Mouse (Mus musculus) left cerebral cortex, postnatal 25 days (tissue): ENCODE data around the gene Pou3f3. TPM values are rescaled to one million over a fixed set of nuclear protein-coding genes. Genes with fewer than 3 reads are reported as not detected.
A peak's percentile ranks its signal among the peaks of the same experiment; 100 is the strongest.

Source experiments
- DNase-seq, 2 experiments: peaks; one replicate each; pipeline ENCODE4 v3.0.0; 2022; ENCODE audit warnings: low spot score in 2 of 2, mixed read lengths in 1 of 2
- intact Hi-C: fragments of 180-260 bp; cut with DNase I; formaldehyde crosslinking; loops from one replicate; pipeline ENCODE4 v1.15.1; 2025
- total RNA-seq, 2 experiments: library from RNA; stranded (reverse); gene quantifications; 2 replicates each; pipeline ENCODE4 v1.2.3; 2021

The Pou3f3 gene
- 10 to 100 TPM; 57.6 to 59.5 TPM for total RNA-seq

DNA sequence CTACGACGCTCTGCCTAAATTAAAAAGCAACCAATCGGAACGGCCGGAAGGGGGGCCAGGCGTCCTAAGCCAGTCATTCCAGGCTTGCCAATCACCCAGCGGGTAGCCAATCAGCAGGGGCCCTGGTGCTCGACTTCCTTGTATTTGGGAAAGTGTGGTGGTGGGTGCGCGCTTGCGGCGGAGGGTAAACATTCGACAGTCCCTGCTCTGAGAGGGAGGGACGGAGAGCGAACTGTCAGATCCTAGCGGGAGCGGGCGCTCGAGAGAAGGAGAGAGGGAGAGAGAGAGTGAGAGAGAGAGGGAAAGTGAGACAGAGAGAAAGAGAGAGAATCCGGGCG, at the start of gene Pou3f3:
Gene Pou3f3, plus strand, starts transcription at position 191 of the 338 bp plus-strand sequence.
- DNase-seq: peak; percentile 94 to 99
- intact Hi-C loops: loop anchor here (2.0 to 10.0 kb wide), 7 partner anchors 435 to 1818 kb away; no protein-coding TSS in a partner anchor

DNA sequence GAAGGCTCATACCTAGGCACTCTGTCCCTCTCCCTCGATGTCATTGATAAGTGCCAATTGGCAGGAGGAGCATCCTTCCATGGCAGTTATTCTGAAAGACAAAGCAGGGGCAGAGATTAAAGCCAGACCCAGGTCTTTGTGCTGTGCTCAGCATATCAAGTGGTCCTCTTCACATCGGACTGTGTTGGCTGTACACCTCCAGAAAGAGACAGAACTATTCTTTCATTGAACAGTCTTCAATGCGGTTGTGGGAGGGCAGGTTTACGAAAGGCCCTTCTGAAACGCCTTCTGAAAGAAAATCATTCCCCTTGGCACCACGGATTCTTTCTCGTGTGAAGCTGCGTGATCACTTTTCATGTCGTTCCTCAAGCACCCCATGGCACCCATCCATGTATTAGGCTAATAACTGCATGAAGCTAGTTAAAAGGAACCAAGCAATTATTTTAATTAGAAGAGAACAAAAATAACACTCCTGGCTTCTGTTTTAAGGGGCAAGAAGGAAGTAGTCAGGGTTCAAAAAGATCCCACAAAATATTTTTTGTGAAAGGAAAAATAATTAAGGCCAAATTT, 47.1 kb upstream of the Pou3f3 start:
- DNase-seq: peak in 1 of 2 experiments; percentile 45
- intact Hi-C loops: no loop called here

DNA sequence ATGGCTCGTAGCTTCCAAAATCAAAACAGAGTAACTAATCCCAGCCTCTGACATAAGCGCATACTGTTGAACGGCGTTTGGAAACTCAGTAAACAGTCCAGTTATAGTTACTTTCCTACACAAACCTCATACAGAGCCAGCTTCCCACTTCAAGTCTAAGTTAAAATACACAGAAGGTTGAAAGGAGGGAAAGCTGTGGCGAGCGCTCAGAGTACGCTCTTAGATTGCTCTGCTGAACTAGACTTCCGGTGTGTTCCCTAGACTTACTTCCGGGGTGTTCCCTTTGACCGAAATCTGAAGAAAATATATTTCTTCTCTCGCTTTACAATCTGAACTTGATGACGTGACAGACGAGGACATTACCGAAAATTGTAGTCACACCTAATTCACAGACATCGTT, 44.1 kb upstream of the Pou3f3 start:
- DNase-seq: peak in 1 of 2 experiments; percentile 65
- intact Hi-C loops: no loop called here

DNA sequence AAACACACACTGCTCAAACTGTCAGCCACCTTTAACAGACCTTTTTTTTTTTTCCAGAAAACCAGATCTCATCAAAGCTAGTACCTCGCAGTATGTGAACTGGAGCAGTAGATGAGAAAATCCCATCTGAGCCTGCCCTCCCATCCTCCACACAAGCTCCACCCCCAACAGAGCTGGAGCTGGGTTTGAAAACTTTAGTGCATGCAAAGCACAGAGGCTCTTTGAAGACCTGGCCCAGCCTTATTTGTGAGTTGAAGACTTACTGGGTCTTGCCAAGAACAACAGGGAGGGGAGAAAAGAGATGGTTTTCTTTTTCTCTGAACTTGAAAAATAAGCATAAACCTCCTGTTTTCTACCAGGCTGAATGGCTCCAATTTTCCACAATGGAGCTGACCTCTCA, 28.0 kb upstream of the Pou3f3 start:
- DNase-seq: no peak
- intact Hi-C loops: no loop called here

DNA sequence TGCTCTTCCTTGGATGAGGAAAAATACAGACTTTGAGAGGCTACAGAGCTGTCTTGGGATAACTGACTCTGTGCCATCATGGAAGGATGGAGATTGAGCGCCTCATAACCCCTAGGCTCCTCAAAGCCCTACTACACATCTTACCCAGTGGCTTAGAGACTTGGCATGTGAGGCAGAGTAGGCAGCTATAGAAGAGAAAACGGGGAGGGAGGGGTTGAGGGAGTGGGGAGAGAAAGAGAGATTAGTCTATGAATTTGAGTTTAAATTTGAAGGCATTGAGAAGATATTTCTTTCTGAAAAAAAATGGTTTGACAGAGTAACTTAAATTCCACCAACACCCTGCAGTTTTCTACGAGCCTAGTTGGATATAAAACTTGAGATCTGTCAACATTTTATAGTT, 14.9 kb upstream of the Pou3f3 start:
- DNase-seq: no peak
- intact Hi-C loops: no loop called here

DNA sequence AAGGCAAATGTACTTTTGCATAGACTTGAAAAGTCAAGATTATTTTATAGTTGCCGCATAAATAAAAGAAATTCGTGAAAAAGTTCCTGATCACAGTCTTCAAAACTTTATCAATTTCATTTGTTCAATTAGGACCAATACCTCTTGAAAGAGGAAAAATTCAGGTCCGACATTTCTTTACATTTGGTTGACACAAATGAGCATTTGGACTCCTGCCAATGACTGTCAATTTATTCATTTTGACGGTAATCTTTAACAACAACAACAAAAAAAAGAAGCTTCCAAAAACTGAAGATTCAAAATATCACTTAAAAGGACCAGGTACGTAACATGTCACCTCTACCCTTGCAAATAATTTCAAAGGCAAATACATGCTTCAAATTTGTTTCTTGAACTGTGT, 13.8 kb upstream of the Pou3f3 start:
- intact Hi-C loops: no loop called here
- DNase-seq: no peak

DNA sequence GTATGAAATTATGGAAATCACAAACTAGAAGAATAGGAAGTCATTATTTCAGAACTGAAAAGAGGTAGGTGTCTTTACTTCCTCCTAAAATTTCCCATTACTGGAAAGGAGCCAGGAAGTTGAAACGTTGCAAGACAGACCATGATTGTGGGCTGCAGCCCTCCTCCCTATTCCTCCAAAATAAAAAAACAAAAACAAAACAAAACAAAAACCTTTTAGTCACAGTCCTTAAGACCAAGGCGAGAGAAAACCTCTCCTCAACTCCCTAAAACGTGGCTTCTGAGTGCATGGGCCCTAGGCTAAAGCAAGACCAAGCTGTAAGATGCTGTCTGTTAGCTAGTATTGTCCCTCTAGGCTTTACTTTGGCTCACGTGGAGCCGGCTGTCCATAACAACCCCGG, 11.7 kb upstream of the Pou3f3 start:
- DNase-seq: no peak
- intact Hi-C loops: loop anchor here (2.0 kb wide), 1 partner anchor 143 kb away; no protein-coding TSS in a partner anchor

DNA sequence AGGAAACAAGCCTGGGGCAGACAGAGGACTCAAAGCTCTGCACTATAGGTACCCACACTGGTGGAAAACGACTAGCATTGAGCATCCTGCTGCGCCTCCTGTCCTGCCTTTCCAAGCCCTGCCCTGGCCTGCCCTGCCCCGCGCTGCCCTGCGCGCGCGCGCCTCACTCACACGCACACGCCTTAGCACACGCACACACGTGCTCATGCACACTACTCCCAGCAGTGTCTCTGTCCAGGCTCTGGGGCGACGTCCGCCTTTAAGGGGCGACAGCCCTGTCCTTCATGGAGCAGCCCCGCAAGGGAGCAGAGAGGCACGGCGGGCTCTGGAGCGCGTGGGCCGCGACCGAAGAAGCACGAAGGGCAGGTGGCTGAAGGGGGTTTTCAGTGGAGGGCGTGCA, 11.2 kb upstream of the Pou3f3 start:
- intact Hi-C loops: loop anchor here (2.0 kb wide), 1 partner anchor 144 kb away; no protein-coding TSS in a partner anchor
- peak in 1 of 2 experiments; percentile 52 for DNase-seq

DNA sequence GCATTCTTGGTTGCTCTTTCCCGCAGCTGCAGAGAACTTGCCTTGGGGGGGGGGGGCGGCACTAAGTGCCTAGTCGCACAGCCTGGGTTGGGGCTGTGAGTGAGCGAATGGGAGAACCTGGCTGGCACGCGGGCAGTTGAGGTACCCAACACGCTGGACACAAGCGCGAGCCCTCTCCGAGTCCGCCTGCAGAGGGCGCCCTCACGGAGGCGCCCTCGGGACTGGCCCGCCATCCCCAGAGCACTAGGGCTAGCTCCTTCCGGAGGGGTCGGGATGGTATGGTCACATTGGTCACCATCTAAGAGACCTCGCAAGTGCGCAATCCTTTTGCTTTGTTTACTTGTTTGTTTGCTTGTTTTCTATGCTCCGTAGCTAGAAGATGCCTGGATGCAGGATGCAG, 10.8 kb upstream of the Pou3f3 start:
- intact Hi-C loops: loop anchor here (2.0 to 5.0 kb wide), 2 partner anchors 144 to 192 kb away; no protein-coding TSS in a partner anchor
- DNase-seq: peak in 1 of 2 experiments; percentile 54

DNA sequence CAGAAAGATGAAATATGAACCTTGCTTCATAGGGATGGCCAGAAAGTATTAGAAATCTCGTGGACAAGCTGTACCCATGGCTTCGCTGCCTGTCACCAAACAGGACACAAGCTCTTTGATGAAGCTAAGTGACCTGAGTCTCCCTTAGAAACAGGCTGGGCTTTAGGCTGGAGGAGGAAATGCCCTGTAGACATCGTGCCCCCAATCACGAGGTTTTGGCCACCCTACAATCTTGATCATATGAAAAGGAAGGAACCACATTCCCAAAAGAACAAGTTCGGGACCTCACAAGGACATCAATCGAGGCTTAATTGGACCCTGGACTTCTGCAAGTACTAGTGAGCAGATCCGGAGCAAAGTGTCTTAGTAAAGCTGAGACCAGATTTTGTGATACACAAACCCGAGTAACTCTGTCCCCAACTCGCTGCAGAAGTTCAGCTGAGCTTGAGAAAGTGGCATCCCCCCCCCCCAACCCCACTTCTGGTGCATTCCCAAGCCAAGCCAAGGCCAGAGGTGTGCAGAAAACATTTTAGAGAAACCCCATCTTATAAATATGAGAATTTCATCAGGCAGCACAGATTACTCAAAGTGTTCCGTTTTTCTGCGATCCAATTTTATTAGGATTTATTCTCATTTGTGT, 10.1 kb upstream of the Pou3f3 start:
- DNase-seq: no peak
- intact Hi-C loops: loop anchor here (2.0 to 5.0 kb wide), 2 partner anchors 145 to 193 kb away; no protein-coding TSS in a partner anchor

DNA sequence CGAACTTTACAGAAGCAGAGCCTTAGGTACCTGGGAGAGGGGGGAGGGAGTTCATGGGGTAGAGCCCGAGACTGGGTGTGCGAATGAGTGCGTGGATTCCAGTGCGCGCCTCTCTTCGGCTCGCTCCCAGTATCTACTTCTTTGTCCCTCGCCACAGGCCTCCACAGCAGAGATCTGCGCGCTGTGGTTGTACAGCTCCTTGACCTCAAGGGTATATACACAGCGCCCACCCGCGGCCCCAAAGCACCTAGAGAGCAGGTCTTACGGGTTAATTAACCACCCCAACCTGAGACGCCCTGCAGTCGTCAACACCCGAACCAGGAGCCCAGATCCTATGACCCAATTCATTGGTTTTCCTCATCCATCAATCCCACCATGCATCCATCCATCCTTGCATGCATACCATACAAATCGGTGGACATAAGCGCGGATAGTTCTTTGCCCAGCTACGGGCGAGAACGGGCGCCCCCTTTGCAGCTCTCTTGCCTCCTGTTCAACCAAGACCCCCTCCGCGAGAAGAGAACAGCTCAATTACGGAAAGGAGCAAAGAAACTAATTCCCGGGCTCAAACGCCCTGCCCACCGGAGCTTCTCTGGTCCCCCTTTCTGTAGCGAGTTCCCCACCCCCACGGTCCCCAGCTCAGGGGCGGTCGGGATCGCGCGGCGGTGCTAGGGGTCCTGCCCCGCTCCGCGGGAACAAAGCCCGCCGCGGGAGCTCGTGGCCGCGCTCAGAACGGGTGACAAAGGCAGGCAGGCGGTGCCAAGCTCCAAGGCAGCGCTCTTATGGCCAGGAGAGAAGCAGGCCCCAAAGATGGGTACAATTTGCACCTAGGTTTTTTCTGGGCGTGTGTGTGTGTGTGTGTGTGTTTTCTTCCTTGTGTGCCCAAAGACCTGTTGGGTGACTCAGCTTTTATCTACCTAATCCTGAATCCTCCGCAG, 9.1 kb upstream of the Pou3f3 start:
- intact Hi-C loops: loop anchor here (2.0 to 5.0 kb wide), 3 partner anchors 194 to 796 kb away; no protein-coding TSS in a partner anchor
- DNase-seq: peak; percentile 58 to 70

DNA sequence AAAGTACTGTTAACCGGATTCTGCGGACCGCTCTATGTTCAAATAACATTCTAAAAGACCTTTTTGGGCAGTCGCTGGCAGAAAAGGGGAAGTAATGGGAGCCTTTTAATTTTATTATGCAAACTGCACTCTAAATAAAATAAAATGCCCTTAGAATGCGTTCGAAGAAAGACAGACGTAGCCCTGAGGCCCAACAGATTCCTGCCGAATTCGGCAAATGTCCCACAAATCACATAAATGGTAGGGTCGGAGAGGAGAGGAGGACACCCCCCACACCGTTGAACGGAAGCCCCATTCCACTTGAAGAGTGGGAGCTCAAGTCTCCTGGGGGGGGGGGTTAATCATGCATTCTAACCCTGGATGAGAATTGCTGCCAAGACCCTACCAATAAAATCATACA, 8.3 kb upstream of the Pou3f3 start:
- peak in 1 of 2 experiments; percentile 20 for DNase-seq
- intact Hi-C loops: loop anchor here (2.0 to 5.0 kb wide), 3 partner anchors 195 to 796 kb away; no protein-coding TSS in a partner anchor

DNA sequence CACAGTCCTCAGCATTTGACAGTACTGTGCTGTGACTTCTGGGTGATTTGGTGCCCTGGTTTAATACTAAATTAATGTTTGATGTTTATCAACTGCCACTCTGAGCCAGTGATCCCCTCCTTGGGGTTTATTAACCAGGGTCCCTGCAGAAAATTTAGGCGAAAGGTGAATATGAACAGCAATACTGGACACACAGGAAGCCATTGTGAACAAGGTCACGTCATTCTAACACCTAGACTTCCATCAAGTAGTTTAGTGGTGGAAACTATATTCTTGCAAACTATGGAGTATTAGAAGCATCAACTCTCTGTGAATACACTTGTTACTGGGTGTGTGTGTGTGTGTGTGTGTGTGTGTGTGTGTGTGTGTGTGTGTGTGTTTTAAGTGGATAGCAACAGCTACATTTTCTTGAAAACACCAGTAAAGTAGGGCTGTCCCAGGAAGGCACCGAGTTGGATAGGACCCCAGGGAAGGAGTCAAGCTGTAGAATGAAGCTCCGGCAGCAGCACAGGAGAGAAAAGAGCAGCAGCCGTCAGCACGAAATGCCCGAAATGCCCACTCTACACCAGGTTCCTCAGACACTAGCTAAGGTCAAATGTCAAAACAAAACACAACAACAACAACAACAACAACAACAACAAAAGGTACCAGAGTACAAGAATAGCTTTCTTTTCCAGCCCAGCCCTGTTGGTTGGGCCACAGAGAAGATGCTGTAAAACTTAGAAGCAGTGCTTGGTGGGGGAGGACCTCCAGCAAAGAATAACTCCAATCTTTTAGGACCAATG, 7.6 kb upstream of the Pou3f3 start:
- DNase-seq: peak in 1 of 2 experiments; percentile 6
- intact Hi-C loops: loop anchor here (2.0 to 5.0 kb wide), 3 partner anchors 196 to 797 kb away; no protein-coding TSS in a partner anchor

DNA sequence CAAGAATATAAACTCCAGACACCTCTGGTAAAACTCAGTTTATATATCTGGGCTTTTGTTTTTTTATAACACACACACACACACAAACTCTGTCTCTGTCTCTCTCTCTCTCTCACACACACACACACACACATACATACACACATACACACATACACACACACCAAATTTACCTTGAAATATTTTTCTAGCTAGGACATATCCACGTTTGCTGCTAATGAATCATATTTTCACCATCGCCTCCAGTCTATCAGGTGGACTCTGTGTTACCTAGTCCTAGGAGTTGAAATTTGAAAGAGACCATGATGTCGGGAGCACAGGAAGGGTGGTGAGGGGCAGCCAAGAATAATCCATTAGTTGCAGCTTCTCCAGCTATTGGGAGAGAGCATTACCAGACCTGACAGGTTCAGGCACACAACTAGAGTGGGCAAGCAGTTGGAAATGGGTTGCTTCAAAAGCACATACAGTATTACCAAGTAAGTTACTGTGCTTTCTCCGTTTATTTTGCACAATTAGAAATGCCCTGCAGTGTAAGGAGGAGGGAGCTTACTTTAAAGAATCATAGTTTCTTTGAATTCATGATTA, 6.9 kb upstream of the Pou3f3 start:
- intact Hi-C loops: loop anchor here (5.0 kb wide), 1 partner anchor 196 kb away; no protein-coding TSS in a partner anchor

DNA sequence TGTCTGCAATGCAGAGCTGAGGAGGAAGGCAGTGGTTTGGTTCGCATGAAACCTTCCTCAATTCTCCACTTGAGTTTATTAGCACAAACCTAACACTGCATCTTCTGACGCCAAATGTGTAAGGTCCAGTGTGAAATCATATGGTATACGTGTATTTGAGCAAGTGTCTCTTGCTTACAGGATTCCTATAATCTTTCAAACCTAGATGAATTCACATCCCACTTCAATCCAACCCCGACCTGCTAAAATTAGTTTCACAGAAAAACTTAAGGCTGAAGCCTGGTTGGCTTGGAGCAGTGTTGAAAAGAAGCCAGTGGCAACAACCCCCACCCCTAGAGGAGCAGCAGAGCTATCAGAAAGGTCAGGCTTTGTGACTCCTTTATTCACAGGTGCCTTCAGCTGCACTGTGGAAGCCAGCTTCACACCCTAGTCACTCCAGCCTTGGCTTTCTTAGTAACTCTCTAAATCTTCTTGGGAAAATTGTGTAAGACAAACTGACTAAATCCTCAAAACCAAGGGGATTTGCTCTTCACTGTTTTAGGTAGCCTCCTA, 5.5 kb upstream of the Pou3f3 start:
- no peak for DNase-seq
- intact Hi-C loops: loop anchor here (5.0 to 10.0 kb wide), 4 partner anchors 943 to 1655 kb away; no protein-coding TSS in a partner anchor

More for the DNA sequence above, 6.9 kb upstream of the Pou3f3 start:
- DNase-seq: peak in 1 of 2 experiments; percentile 10

DNA sequence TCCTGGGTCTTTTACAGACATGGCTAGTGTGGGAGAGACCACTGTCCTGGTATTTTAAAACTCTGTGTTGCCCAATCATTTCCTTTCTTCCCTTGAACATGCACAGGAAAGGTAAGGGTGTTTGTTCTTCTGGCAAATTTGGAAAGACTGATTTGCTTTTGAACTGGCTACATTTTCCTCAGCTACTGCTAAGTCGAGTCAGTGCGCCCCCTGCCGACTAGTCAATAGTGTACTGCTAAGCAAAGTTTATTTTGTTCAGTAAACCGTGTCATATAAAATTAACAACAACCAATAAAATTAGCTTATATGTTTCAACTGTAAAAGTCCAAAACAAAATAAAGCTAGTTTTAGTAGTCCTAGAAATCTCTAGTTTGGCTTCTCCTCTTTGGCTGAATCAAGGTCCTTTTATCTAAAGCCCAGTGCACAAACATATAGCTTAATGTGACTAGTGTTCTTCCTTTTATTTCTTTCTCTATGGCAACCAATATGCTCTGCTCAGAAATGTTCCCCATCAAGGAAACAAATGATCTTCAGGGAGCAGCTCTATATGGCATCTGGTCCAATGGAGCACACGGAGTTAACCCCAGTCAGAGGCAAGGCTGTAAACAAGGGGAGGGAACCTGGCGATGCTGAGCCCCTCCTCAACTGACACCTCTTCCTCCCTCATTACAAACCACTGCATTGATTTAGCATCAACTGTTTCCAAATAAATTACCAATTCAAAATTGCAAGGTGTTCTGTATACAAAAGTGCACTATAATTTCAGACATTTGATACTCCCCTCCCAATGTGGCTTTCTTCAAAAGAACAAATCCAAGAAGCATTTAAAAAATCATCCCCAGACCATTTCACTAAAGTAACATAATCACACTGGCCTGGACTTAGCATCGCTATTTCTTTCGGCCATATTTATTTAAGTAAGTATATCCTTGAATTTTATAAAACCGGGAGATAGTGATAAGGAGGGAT, 4.1 kb upstream of the Pou3f3 start:
- intact Hi-C loops: loop anchor here (2.0 to 10.0 kb wide), 5 partner anchors 793 to 1657 kb away; no protein-coding TSS in a partner anchor
- DNase-seq: peak; percentile 80 to 91

DNA sequence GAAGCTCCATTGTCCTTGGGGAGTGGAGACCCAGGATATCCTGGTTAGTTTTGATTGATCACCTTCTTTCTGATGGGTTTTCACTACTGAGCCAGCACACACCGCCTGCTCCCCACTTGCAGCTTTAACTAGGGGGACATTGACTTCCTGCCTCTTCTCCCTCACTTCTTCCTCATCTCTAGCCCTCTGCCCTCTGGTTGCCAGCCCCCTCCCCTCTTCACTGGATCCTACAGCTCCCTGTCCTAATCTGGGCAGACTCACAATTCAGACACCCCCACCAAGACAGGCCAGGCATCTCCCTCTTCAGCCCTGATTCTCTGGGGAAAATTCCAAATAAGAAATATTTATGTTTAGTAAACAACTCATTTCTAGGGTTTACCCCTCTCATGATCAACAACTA, 3.3 kb upstream of the Pou3f3 start:
- intact Hi-C loops: loop anchor here (2.0 to 10.0 kb wide), 5 partner anchors 793 to 1657 kb away; no protein-coding TSS in a partner anchor
- DNase-seq: peak in 1 of 2 experiments; percentile 18
